Mouse (Mus musculus): ENCODE measurements around the gene Mrpl41.
"Not testable (repeated sequence)": the region's sequence is repeated elsewhere in the genome, so short reads cannot be mapped to it uniquely, and the experiment has no call there.

Gene Mrpl41

DNA sequence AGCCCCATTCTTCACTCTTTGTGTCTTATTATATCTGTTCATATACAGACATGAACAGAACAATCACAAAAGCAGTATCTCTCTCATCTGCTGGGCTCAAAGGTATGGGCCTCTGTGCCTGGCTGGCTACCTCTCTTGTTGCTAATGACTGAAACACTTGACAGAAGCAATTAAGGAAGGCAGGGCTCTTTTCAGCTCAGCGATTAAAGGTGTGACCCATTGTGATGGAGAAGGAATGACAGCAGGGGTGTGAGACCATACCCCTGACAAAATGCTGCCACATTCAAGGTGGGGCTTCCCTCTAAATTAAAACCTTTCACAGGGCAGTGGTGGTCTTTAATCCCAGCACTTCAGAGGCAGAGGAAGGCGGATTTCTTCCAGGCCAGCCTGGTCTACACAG lies 12.9 kb upstream of the Mrpl41 start:
- Histone ChIP-seq H3K4me3 (replicated peaks; ENCODE audit: low read length) (no peak overlapping the region), H3K36me3 (ENCODE audit: insufficient read depth, low read length) (peaks cover 44% of the 10 kb centered on the region), H3K9me3 (ENCODE audit: low read length) (peaks cover 14% of the 10 kb centered on the region), H3K4me1 (replicated peaks; ENCODE audit: low read depth, low read length) (peaks cover 20% of the 10 kb centered on the region), H3K27me3 (ENCODE audit: insufficient read depth, low read length) (peaks cover 33% of the 10 kb centered on the region)
- TF ChIP-seq CTCF (conservative IDR thresholded peaks at IDR 0.05; ENCODE audit: low read length) (no peak), NANOG (IDR thresholded peaks at IDR 0.05; ENCODE audit: borderline replicate concordance, low read length) (peak; percentile 74; the same call in 1 of the 2 replicates)

DNA sequence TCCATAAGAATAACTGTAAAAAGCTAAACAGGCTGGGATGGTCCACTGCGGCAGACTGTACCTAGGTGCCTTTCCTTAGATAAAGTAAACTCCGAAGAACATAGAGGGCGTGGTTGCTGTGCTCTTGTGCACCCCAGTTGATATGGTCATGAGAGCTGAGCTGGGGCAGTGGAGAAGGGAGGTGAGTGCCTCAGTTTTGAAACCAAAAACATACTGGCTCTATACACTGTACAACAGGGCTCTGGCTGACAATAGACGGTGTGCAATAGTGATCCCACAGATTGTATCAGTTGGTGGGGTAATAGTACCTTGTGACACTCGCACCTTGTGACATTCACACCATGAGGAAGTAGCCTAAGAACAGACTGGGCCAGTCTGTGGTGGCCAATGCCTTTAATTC lies 2.1 kb upstream of the Mrpl41 start:
- H3K4me1 ChIP-seq (replicated peaks; ENCODE audit: low read depth, low read length): peaks cover 50% of the 10 kb centered on the region
- no peak for TF ChIP-seq POU5F1 (IDR thresholded peaks at IDR 0.05; ENCODE audit: borderline replicate concordance, low read length)
- TF ChIP-seq CTCF (conservative IDR thresholded peaks at IDR 0.05; ENCODE audit: low read length): no peak
- TF ChIP-seq NANOG (IDR thresholded peaks at IDR 0.05; ENCODE audit: borderline replicate concordance, low read length): no peak
- peaks cover 26% of the 10 kb centered on the region for H3K36me3 ChIP-seq (ENCODE audit: insufficient read depth, low read length)
- H3K9me3 ChIP-seq (ENCODE audit: low read length): no peaks in the 10 kb centered on the region
- no peak overlapping the region for H3K4me3 ChIP-seq (replicated peaks; ENCODE audit: low read length)
- H3K27me3 ChIP-seq (ENCODE audit: insufficient read depth, low read length): peaks cover 9% of the 10 kb centered on the region

DNA sequence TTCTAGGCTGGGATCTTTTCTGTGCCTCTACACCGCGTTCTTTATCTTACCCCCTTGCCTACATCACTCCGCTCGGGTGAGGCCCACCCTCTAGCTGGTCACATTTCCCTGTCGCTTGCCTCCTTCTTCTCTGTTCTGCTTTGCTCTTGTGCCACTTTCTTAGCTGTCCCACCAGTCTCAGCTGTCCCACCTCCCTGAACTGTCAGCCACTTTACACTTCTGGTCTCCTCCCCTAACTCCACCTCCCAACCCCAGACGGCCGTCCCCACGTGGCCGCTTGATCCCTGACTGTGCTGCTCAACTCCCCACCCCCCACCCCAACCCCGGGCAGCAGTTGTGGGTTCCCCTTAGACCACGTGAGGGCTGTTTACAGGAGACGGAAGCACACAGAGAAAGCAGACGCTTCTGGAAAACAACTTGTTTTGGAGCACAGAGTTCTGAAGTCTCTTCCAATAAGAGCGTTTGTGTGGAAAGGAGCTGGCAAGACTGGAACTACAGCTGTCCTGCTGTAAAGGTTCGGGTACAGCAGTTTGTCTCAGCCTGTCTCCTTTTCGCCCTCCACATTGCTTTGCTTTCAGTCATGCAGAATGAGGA lies 903 bp upstream of the Mrpl41 start, which contains the start of gene Pnpla7:
Gene Pnpla7, plus strand, starts transcription at position 330 of the 594 bp plus-strand sequence.
- Histone ChIP-seq H3K4me3 (replicated peaks; ENCODE audit: low read length) (peak within 1 kb of the TSS; percentile 92), H3K27me3 (ENCODE audit: insufficient read depth, low read length) (no peaks in the 10 kb centered on the region), H3K9me3 (ENCODE audit: low read length) (no peaks in the 10 kb centered on the region), H3K36me3 (ENCODE audit: insufficient read depth, low read length) (peaks cover 38% of the 10 kb centered on the region), H3K4me1 (replicated peaks; ENCODE audit: low read depth, low read length) (peaks cover 46% of the 10 kb centered on the region)
- TF ChIP-seq CTCF (conservative IDR thresholded peaks at IDR 0.05; ENCODE audit: low read length): no peak
- TF ChIP-seq POU5F1 (IDR thresholded peaks at IDR 0.05; ENCODE audit: borderline replicate concordance, low read length): no peak
- TF ChIP-seq NANOG (IDR thresholded peaks at IDR 0.05; ENCODE audit: borderline replicate concordance, low read length): no peak

DNA sequence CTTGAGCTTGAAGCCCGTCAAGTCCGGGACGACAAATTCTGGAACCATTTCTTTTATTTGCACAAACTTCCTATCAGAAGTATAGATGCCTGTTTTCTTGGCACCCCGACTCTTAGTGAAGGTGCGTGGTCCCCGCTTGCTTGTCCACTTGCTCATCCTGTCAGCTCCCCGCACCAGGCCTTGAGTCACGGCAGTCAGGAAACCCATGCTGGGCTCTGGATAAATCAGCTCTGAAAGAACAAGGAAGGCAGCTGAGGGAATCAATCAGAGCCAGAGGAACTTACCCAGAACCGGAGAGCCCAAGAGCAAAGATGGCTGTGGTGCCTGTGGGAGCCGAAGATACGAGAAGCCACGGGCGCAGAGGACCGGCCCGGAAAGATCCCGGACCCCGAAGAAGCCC lies 446 bp downstream of the Mrpl41 start:
- Histone ChIP-seq H3K4me1 (replicated peaks; ENCODE audit: low read depth, low read length) (peaks cover 46% of the 10 kb centered on the region), H3K4me3 (replicated peaks; ENCODE audit: low read length) (peak overlapping the region; percentile 92), H3K36me3 (ENCODE audit: insufficient read depth, low read length) (peaks cover 46% of the 10 kb centered on the region)
- H3K27me3 ChIP-seq (ENCODE audit: insufficient read depth, low read length); H3K9me3 ChIP-seq (ENCODE audit: low read length): not testable (repeated sequence)

DNA sequence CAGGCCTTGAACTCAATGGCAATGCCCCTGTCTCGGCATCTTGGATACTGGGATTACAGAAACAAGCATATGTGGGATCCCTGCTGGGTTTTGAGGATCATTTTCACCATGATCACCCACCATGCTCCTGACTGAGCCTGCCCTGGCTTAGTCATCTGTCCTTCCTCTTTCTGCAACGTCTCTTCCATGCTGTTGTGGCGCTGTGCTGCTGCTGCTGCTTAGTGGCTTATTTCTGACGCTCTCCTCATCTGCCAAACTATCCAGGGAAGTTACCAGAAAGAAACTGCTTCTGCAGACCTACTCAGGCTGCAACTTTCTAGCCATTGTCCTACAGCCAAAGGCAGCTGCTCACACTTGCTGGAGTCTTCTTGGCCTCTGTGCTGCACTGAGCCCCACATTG lies 4.5 kb downstream of the Mrpl41 start:
- Histone ChIP-seq H3K36me3 (ENCODE audit: insufficient read depth, low read length) (peaks cover 86% of the 10 kb centered on the region), H3K4me3 (replicated peaks; ENCODE audit: low read length) (no peak overlapping the region), H3K27me3 (ENCODE audit: insufficient read depth, low read length) (no peaks in the 10 kb centered on the region), H3K4me1 (replicated peaks; ENCODE audit: low read depth, low read length) (peaks cover 16% of the 10 kb centered on the region), H3K9me3 (ENCODE audit: low read length) (no peaks in the 10 kb centered on the region)
- no peak for TF ChIP-seq POU5F1 (IDR thresholded peaks at IDR 0.05; ENCODE audit: borderline replicate concordance, low read length)
- TF ChIP-seq CTCF (conservative IDR thresholded peaks at IDR 0.05; ENCODE audit: low read length): no peak
- TF ChIP-seq NANOG (IDR thresholded peaks at IDR 0.05; ENCODE audit: borderline replicate concordance, low read length): no peak

DNA sequence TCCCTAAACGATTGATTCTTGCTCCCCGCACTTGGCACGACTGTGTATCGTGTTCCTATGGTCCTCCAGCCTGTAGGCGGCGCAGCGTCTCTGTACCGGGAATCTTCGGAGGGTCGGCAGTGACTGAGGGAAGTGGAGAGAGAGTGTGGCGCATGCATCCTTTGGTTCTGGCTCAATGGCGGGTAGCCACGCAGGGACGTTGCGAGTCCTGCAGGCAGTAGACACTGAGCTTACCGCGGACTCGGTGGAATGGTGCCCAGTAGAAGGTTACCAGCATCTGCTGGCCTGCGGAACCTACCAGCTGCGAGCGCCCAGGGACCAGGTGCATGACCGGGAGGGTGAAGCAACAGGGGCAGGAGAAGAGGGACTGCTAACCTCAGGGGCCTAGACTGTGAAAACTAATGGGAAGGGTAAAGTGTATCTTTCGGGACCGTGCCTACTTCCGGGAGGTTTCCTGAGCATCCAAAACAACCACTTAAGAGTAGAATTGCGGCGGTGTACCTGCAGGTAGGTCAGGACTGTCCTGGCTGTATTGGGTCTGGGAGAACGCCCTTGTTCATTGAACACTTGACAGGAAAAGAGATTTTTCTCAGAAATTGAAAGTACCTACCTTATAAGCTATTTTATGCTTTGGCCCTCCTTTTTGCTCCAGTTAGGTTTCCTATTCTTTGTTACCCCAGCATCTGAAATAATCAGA lies 12.4 kb downstream of the Mrpl41 start, which contains the start of gene Dph7:
Gene Dph7, plus strand, starts transcription at position 97 of the 697 bp plus-strand sequence.
- TF ChIP-seq CTCF (conservative IDR thresholded peaks at IDR 0.05; ENCODE audit: low read length) (peak; percentile 91), NANOG (IDR thresholded peaks at IDR 0.05; ENCODE audit: borderline replicate concordance, low read length) (no peak)
- peaks cover 85% of the 10 kb centered on the region for H3K36me3 ChIP-seq (ENCODE audit: insufficient read depth, low read length)

DNA sequence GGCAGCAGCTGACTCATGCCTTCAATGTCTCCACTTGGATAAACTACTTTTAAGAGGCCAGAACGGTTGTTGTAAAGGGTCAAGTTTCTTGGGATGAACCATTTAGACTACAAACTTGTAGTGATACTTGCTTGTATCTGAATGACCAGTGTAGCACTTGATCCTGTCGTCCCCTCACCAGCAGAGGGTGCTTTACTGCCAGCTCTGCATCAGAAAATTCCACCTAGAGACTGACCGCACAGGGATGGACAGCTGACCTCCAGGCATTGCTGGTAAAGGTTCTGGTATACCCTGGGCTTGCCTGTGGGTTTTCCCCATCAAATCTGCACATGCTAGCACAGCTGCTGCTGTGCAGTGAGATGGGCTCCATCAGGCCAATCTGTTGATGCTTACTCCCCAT lies 14.0 kb downstream of the Mrpl41 start:
- peaks cover 86% of the 10 kb centered on the region for H3K36me3 ChIP-seq (ENCODE audit: insufficient read depth, low read length)
- TF ChIP-seq CTCF (conservative IDR thresholded peaks at IDR 0.05; ENCODE audit: low read length): peak; percentile 43
- TF ChIP-seq POU5F1 (IDR thresholded peaks at IDR 0.05; ENCODE audit: borderline replicate concordance, low read length): no peak
- TF ChIP-seq NANOG (IDR thresholded peaks at IDR 0.05; ENCODE audit: borderline replicate concordance, low read length): no peak
- H3K4me3 ChIP-seq (replicated peaks; ENCODE audit: low read length): no peak overlapping the region
- H3K4me1 ChIP-seq (replicated peaks; ENCODE audit: low read depth, low read length): peaks cover 26% of the 10 kb centered on the region
- H3K9me3 ChIP-seq (ENCODE audit: low read length): no peaks in the 10 kb centered on the region
- no peaks in the 10 kb centered on the region for H3K27me3 ChIP-seq (ENCODE audit: insufficient read depth, low read length)

More for the DNA sequence above, 12.4 kb downstream of the Mrpl41 start, which contains the start of gene Dph7:
- Histone ChIP-seq H3K4me3 (replicated peaks; ENCODE audit: low read length) (peak within 1 kb of the TSS; percentile 92), H3K9me3 (ENCODE audit: low read length) (no peaks in the 10 kb centered on the region), H3K4me1 (replicated peaks; ENCODE audit: low read depth, low read length) (peaks cover 20% of the 10 kb centered on the region), H3K27me3 (ENCODE audit: insufficient read depth, low read length) (no peaks in the 10 kb centered on the region)

DNA sequence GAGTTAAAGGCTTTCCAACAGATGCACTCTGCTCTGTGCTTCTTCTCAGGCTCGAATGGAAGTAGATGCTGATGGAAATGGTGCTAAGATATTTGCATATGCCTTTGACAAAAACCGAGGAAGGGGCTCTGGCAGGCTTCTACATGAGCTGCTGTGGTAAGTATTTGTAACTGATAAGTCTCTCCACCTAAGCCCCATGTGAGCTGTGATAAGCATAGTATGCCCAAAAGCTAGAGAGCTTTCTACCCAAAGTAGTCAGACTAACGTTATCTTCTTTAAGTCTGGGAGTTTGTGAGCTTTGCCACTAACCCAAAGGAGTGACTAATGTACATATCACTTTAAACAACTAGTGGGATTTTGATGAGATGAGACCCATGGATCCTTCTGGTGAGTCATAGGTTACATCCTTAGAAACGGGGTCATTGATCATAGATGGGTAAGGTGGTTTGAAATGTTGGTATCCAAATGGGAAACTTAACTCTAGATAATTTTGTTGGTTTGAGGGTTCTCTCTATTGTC lies 22.3 kb downstream of the Mrpl41 start:
- H3K4me1 ChIP-seq (replicated peaks; ENCODE audit: low read depth, low read length): peaks cover 67% of the 10 kb centered on the region
- H3K27me3 ChIP-seq (ENCODE audit: insufficient read depth, low read length): no peaks in the 10 kb centered on the region
- H3K9me3 ChIP-seq (ENCODE audit: low read length): no peaks in the 10 kb centered on the region
- H3K4me3 ChIP-seq (replicated peaks; ENCODE audit: low read length): no peak overlapping the region
- no peak for TF ChIP-seq NANOG (IDR thresholded peaks at IDR 0.05; ENCODE audit: borderline replicate concordance, low read length)
- no peak for TF ChIP-seq CTCF (conservative IDR thresholded peaks at IDR 0.05; ENCODE audit: low read length)
- no peak for TF ChIP-seq POU5F1 (IDR thresholded peaks at IDR 0.05; ENCODE audit: borderline replicate concordance, low read length)
- H3K36me3 ChIP-seq (ENCODE audit: insufficient read depth, low read length): peaks cover 68% of the 10 kb centered on the region

Measured in E14TG2a.4 (cell line).